Mouse (Mus musculus): ENCODE measurements around the gene Ppp1r1b.

Ppp1r1b gene

DNA sequence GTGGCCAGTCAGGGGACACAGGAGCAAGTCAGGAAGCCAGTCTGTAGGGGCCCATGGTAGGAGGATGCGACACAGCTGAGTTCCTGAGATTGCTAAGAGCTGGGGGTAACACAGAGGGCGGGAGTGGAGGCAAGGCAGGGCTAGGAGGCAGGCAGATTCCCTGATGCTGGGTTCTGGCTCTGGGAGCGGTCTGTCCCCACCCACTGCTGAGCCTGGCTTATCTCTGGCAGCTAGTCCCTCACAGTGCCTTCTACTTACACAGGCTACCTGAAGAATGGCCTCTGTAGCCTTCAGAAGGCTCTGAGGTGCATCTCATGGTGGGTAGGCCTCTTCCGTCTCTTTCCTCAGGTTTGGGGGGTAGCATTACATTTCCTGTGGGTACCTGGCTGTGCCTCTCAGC, 44.4 kb downstream of the Ppp1r1b start:
- DNase-seq (ENCODE audit: low read depth, low spot score) = no peak

DNA sequence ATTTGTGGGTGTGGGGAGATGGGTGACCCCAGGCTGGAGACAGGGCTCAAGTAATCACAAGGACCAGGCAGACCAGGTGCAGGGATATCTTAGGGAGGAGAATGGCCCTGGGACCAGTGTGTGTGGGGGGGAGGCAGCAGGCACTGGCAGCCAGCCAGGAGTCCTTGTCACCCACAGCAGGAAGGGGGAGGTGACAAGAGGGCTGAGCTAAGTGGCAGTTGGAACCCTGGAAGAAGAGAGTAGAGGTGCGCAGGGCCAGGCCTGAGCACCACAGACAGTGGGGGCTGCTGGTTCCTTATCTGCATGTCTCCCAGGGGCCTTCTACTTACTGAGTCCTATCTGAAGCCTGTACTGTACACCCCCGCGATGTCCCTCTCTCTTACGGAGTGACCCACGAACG, 45.1 kb downstream of the Ppp1r1b start:
- no peak for DNase-seq (ENCODE audit: low read depth, low spot score)

DNA sequence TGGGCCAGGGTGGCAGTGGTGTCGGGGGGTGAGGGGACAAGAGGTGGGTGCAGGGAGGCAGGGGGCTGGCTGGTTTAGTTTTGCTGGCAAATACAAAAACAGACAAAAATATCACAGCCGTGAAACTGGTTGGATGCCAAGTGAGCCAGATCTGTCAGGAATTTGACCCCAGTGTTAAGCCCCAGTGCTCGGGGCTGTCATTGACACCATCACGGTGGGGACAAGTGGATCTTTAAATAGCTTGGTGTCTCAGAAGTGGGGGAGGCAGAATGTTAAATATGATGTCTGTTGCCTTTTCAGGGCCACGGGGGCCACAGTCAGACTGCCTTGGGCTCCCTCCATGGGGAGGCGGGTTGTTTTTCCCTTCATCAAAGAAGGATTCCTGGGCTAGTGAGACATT, 46.1 kb downstream of the Ppp1r1b start:
- no peak for DNase-seq (ENCODE audit: low read depth, low spot score)

DNA sequence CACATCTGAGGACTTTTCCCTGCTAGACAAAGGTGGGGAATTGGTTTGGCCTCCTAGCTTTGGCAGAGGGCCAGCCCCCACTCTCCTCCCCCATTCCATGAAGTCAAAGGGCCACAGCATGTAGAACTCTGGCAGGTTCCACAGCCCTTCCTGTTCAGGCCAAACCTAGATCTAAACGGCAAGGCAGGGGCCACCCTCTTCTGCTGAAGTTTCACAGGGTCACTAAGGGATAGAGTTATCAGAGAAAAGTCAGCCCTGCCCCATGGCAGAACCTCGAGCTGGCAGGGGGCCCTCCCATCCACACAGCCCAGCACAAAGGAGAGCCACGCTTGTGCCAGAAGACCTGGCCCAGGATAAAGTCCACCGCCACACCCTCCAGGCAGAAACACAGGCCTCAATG, 46.8 kb downstream of the Ppp1r1b start:
- DNase-seq (ENCODE audit: low read depth, low spot score) = no peak

DNA sequence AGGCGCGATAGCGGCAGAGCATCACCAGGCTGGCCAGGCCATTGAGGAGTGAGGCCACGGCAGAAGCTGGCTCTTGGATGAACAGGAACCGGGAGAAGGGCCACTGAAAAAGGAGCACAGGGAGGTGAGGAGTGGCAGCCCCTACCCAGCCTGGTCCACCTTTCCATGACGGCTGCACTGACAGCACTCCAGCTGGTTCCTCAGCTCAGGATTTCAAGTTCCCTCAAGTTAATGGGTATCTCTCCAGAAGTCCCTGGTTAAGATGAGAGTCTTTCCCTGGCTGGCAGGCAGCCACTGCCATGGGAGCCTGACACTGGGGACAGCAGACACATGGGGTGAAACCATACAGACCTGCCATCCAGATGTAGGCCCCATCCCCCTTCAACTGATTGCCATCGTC, 49.7 kb downstream of the Ppp1r1b start:
- DNase-seq (ENCODE audit: low read depth, low spot score) = no peak

DNA sequence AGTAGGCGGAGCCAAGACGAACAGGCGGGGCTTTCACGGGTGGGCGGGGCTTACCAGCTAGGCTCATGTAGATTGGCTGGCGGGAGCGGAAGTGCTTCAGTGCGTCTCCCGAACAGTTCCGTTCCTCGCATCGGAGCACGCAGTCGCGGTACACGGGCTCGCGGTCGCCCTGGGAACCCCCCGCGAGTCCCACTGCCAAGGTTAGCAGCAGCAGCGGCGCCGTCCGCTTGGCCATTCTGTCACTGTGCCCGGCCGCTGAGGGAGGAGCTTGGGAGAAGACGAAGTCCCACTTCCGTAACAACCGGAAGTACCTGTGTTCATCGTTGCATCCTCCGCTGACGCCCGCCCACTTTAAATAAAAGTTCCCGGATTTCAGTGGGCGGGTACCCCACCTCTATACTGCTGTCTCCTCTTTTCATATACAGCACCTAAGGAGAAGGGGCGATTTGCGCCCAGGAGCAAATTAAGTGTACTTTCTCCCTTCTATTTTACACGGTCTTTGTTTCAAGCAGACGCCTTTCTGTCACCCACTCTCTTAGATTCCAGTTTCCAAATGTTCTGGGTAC, 52.0 kb downstream of the Ppp1r1b start, which contains the start of gene Pgap3:
Gene Pgap3 (minus strand): TSS at position 330 of the 566 bp plus-strand sequence.
- peak; percentile 95 for DNase-seq (ENCODE audit: low read depth, low spot score)

DNA sequence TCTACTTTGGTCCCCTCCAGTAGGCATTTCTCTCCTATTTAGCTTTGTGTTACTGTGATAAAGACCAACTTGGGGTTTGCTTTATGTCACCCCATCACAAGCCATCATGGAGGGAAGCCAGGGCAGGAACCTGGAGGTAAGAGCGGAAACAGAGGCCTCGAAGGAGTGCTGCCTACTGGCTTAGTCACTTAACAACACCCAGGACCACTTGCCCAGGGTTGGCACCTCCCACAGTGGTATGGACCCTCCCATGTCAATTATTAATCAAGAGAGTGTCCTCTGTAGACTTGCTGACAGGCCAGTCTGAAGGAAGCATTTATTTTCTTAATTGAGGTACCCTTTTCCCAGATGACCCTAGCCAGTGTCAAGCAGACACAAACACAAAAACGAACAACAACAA, 52.6 kb downstream of the Ppp1r1b start:
- DNase-seq (ENCODE audit: low read depth, low spot score) = no peak

DNA sequence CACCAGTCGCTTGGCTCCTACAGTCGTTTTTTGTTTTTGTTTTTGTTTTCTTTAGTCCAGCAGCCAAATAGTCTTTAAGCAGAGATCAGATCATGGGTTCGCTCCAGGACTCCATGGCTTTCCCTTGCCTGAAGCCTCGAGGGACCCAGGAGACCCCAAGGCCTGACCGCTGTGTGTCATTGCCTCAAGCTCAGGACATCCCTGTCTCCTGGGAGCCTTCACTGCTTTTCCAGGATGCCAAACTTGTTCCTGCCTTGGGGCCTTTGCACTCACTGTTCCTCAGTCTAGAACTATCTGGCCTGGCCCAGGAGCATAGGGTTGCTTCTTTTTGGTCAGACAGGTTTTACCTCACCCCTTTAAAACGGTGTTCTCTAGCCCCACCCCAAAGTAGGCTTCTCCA, 58.4 kb downstream of the Ppp1r1b start:
- DNase-seq (ENCODE audit: low read depth, low spot score) = no peak
